Mouse (Mus musculus) cerebellum, postnatal 36 days (tissue): ENCODE measurements at regions not wholly inside any gene's neighbourhood (a gene's known extent, or its start where the extent isn't known, plus 50 kb on each side); places are given as distances from the start of the nearest gene placed in this dataset.

Source experiments
- DNase-seq, 2 experiments: peaks; one replicate each; pipeline ENCODE4 v3.0.0; 2021 to 2022; ENCODE audit warnings: mixed read lengths in 2 of 2

DNA sequence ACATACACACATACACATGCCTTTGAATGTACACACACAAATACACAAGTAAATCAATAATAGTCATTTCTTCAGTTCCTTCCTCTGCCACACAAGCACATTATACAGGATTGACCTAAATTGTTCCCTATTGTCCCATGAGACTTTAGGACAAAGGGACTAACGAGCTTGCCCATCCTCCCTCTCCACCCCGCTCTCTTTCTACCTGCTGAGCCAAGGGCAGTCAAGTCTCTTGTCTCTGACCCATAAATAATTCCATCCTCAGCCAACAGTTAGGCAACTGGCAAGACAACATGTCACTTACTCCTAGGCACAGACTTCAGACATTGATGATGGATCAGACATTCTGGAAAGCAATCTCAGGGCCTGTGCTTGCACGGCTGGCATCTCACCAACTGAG, 56.3 kb upstream of the Kcnk2 start:
- no peak for DNase-seq
